Mouse (Mus musculus) lung, embryonic 16.5 days (tissue): Measurements from ENCODE around the gene Cfap36. TPM values are rescaled to one million over a fixed set of nuclear protein-coding genes. Genes with fewer than 3 reads are reported as not detected.

Source experiments
- ATAC-seq: fragments of 200-750 bp; cut with Nextera tagmentation; 2 replicates; pipeline ENCODE4 v1.8.0; 2017; ENCODE audit warnings: low read depth, mild to moderate bottlenecking, moderate library complexity
- H3K27ac ChIP-seq: fragments of 300-500 bp; sonication (generic); 2 replicates; pipeline ENCODE4 v1.5.1; 2014; ENCODE audit warnings: mild to moderate bottlenecking, control low read depth, low read length
- H3K27me3 ChIP-seq: fragments of 300-500 bp; sonication (generic); 2 replicates; pipeline ENCODE4 v1.6.1; 2014; ENCODE audit warnings: low read depth, low read length, mixed read lengths; ENCODE audit not compliant: control insufficient read depth, insufficient read depth
- H3K36me3 ChIP-seq: fragments of 300-500 bp; sonication (generic); 2 replicates; pipeline ENCODE4 v1.6.1; 2014; ENCODE audit warnings: low read length; ENCODE audit not compliant: control insufficient read depth, insufficient read depth
- H3K4me1 ChIP-seq: fragments of 300-500 bp; sonication (generic); replicated peaks from 2 replicates; pipeline ENCODE4 v1.6.1; 2014; ENCODE audit warnings: low read length, mixed read lengths; ENCODE audit not compliant: control insufficient read depth, insufficient read depth
- H3K4me2 ChIP-seq: fragments of 300-500 bp; sonication (generic); 2 replicates; pipeline ENCODE4 v1.6.1; 2014; ENCODE audit warnings: low read depth, low read length, control low read depth
- H3K4me3 ChIP-seq: fragments of 300-500 bp; sonication (generic); 2 replicates; pipeline ENCODE4 v1.5.1; 2014; ENCODE audit warnings: mild to moderate bottlenecking, low read length, control low read depth
- H3K9ac ChIP-seq: fragments of 300-500 bp; sonication (generic); 2 replicates; pipeline ENCODE4 v1.6.1; 2014; ENCODE audit warnings: low read length, control low read depth
- H3K9me3 ChIP-seq: fragments of 300-500 bp; sonication (generic); 2 replicates; pipeline ENCODE4 v1.6.1; 2016; ENCODE audit warnings: low read length; ENCODE audit not compliant: control insufficient read depth
- WGBS: fragments of 180-500 bp; shearing (Covaris S2); extraction: QIAGEN DNeasy Blood & Tissue Kit; methylation state at CpG from one replicate; pipeline ENCODE4 v1.1.7; 2014; 5-methylcytosine and 5-hydroxymethylcytosine counted together
- polyA plus RNA-seq: library from polyadenylated mRNA; unstranded; fragments of >200 nt; fragmentation: Nextera tagmentation; extraction: Ambion mirVana; gene quantifications from 2 replicates; pipeline ENCODE4 v1.2.1, GENCODE M21; 2015

The Cfap36 gene
- polyA plus RNA-seq, 1 experiment from 2014 or later: 71.6 TPM

- no peak overlapping the region for H3K4me2 ChIP-seq
- H3K9ac ChIP-seq: no peak overlapping the region
- ATAC-seq: no peak
- H3K27me3 ChIP-seq: no peaks in the 10 kb centered on the region
- 82% methylated on average over 4 of the region's 4 CpGs for WGBS
- H3K4me1 ChIP-seq: peaks cover 13% of the 10 kb centered on the region
- H3K9me3 ChIP-seq: no peaks in the 10 kb centered on the region
- H3K4me3 ChIP-seq: no peak overlapping the region
- peaks cover 8% of the 10 kb centered on the region; the same call in 1 of the 2 replicates for H3K36me3 ChIP-seq
- no peak overlapping the region for H3K27ac ChIP-seq
Measured at GRCm38 (mm10) chr11:29241961-29242360, 5.2 kb downstream of the Cfap36 start.

- WGBS: 95% methylated on average over 1 of the region's 1 CpGs
- Histone ChIP-seq H3K27ac (no peak overlapping the region), H3K36me3 (peaks cover 8% of the 10 kb centered on the region; the same call in 1 of the 2 replicates), H3K4me2 (no peak overlapping the region), H3K9me3 (no peaks in the 10 kb centered on the region), H3K9ac (no peak overlapping the region), H3K4me3 (no peak overlapping the region), H3K4me1 (no peaks in the 10 kb centered on the region), H3K27me3 (no peaks in the 10 kb centered on the region)
- no peak for ATAC-seq
Measured at GRCm38 (mm10) chr11:29239353-29239752, 7.9 kb downstream of the Cfap36 start.

DNA sequence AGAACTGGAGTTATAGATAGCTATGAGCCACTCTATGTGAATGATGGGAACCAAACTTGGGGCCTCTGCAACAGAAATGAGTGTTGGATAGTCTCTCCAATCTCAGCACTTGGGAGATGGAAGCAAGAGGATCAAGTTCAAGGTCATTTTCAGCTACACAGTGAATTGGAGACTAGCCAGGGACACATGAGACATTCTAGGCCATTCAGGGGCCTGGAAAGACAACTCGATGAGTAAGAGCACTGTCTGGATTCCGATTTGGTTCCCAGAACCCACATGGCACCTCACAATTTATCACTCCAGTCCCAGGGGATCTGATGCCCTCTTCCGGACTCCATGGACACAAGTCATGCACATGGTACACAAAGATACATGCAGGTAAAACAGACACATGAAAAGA is 8.7 kb downstream of the Cfap36 start:
- Histone ChIP-seq H3K4me2 (no peak overlapping the region), H3K4me3 (no peak overlapping the region), H3K9ac (no peak overlapping the region), H3K4me1 (no peaks in the 10 kb centered on the region), H3K27me3 (no peaks in the 10 kb centered on the region), H3K9me3 (no peaks in the 10 kb centered on the region), H3K27ac (no peak overlapping the region), H3K36me3 (peaks cover 8% of the 10 kb centered on the region; the same call in 1 of the 2 replicates)
- ATAC-seq: no peak
- 87% methylated on average over 3 of the region's 3 CpGs for WGBS

DNA sequence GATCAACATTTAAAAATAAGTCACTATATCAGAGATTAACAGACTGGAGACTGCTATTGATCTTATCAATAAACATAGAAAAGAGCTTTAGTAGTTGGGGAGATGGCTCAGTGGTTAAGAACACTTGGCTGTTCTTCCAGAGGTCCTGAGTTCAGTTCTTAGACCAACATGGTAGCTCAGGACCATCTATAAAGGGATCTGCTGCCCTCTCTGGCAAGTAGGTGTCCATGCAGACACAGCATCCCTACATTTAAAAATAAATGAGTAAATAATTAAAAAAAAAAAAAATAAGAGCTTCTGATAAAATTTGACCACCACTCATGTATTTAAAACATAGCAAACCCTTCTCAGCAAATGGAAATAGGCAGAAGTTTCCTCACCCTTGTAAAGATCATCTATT is 9.2 kb downstream of the Cfap36 start:
- no peak overlapping the region for H3K27ac ChIP-seq
- H3K27me3 ChIP-seq: no peaks in the 10 kb centered on the region
- H3K36me3 ChIP-seq: peaks cover 8% of the 10 kb centered on the region; the same call in 1 of the 2 replicates
- H3K9me3 ChIP-seq: no peaks in the 10 kb centered on the region
- no peak overlapping the region for H3K4me2 ChIP-seq
- no peak overlapping the region for H3K4me3 ChIP-seq
- H3K9ac ChIP-seq: no peak overlapping the region
- no peak for ATAC-seq
- no peaks in the 10 kb centered on the region for H3K4me1 ChIP-seq

DNA sequence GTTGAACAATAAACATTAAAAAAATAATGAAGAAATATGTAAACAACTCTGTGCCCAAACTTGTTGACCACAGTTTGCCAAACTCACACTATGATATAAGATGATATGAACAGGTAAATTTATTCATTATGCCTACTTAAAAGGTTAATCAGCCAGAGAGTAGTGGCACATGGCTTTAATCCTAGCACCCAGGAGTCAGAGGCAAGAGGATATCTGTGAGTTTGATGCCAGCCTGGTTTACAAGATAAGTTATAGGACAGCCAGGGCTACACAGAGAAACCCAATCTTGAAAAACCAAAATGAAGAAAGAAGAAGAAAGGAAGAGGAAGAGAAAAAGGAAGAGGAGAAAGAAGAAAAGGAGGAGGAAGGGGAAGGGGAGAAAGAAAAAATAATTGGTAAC is 9.8 kb downstream of the Cfap36 start:
- Histone ChIP-seq H3K4me2 (no peak overlapping the region), H3K9ac (no peak overlapping the region), H3K36me3 (peaks cover 11% of the 10 kb centered on the region; the same call in 1 of the 2 replicates)

GRCm38 (mm10) chr11:29233569-29233968 is 13.6 kb downstream of the Cfap36 start:
- peaks cover 10% of the 10 kb centered on the region for H3K36me3 ChIP-seq
- no peak for ATAC-seq

More for the DNA sequence above, 9.8 kb downstream of the Cfap36 start:
- no peak for ATAC-seq
- Histone ChIP-seq H3K27ac (no peak overlapping the region), H3K27me3 (no peaks in the 10 kb centered on the region), H3K4me3 (no peak overlapping the region), H3K4me1 (no peaks in the 10 kb centered on the region), H3K9me3 (no peaks in the 10 kb centered on the region)

GRCm38 (mm10) chr11:29228957-29229356 is 18.3 kb downstream of the Cfap36 start:
- H3K9ac ChIP-seq: no peak overlapping the region
- no peaks in the 10 kb centered on the region for H3K4me1 ChIP-seq
- no peaks in the 10 kb centered on the region for H3K9me3 ChIP-seq
- no peaks in the 10 kb centered on the region for H3K27me3 ChIP-seq
- no peak overlapping the region for H3K27ac ChIP-seq
- no peak overlapping the region for H3K4me2 ChIP-seq
- no peak overlapping the region for H3K4me3 ChIP-seq
- 79% methylated on average over 2 of the region's 2 CpGs for WGBS
- H3K36me3 ChIP-seq: peaks cover 22% of the 10 kb centered on the region
- ATAC-seq: no peak

More at GRCm38 (mm10) chr11:29233569-29233968, 13.6 kb downstream of the Cfap36 start:
- H3K4me3 ChIP-seq: no peak overlapping the region
- H3K27me3 ChIP-seq: no peaks in the 10 kb centered on the region
- 76% methylated on average over 1 of the region's 1 CpGs for WGBS
- no peaks in the 10 kb centered on the region for H3K9me3 ChIP-seq
- no peaks in the 10 kb centered on the region for H3K4me1 ChIP-seq
- H3K27ac ChIP-seq: no peak overlapping the region
- no peak overlapping the region for H3K4me2 ChIP-seq
- H3K9ac ChIP-seq: no peak overlapping the region

GRCm38 (mm10) chr11:29224754-29225153 is 22.5 kb downstream of the Cfap36 start:
- peaks cover 42% of the 10 kb centered on the region for H3K36me3 ChIP-seq
- no peak for ATAC-seq

DNA sequence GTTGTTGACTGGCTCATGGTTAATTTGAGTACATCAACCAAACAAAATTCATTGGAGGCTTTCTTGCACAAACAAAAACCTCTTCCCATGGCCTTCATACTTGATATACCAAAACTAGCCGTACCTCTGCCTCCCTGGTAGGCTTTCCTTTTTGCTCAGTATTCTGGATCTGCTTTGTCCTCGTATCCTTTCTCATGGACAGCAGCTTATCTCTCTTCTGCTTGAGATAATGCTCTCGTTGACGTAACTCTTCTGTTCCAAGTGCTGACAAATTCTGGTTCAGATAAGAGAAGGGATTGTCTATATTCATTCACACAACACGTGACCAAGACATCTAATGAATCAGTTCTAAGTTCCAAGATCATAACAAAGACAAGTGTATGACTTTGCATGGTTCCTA is 24.9 kb downstream of the Cfap36 start:
- no peak for ATAC-seq
- whole genome bisulfite sequencing: 62% methylated on average over 5 of the region's 5 CpGs
- Histone ChIP-seq H3K9me3 (no peaks in the 10 kb centered on the region), H3K9ac (no peak overlapping the region), H3K27ac (no peak overlapping the region), H3K36me3 (peaks cover 43% of the 10 kb centered on the region), H3K27me3 (no peaks in the 10 kb centered on the region), H3K4me1 (no peaks in the 10 kb centered on the region), H3K4me2 (no peak overlapping the region), H3K4me3 (no peak overlapping the region)

More at GRCm38 (mm10) chr11:29224754-29225153, 22.5 kb downstream of the Cfap36 start:
- Histone ChIP-seq H3K9me3 (no peaks in the 10 kb centered on the region), H3K27ac (no peak overlapping the region), H3K4me1 (no peaks in the 10 kb centered on the region), H3K4me2 (no peak overlapping the region), H3K27me3 (no peaks in the 10 kb centered on the region), H3K4me3 (no peak overlapping the region), H3K9ac (no peak overlapping the region)
- WGBS: 73% methylated on average over 2 of the region's 2 CpGs

DNA sequence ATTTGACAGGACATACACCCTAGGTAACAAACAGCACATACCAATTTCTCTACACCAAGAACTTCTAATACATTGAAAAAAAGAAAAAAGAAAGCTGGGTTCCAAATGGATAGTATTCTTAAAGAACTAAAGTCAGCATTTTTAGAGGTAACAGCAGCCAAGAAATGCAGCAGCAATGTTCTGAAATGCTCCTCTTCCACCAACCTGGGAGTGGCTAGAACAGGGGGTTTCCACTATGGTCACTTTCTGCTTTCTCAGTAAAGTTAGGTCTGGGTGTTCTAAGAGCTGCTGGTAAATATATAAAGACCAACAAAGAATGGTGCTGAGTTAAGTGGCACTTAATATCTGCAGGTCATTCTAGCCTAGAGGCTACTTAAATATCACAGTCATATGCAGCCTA is 28.2 kb downstream of the Cfap36 start:
- H3K4me1 ChIP-seq: no peaks in the 10 kb centered on the region
- H3K27me3 ChIP-seq: no peaks in the 10 kb centered on the region
- no peak overlapping the region for H3K27ac ChIP-seq
- peaks cover 45% of the 10 kb centered on the region for H3K36me3 ChIP-seq
- H3K9ac ChIP-seq: no peak overlapping the region
- H3K9me3 ChIP-seq: no peaks in the 10 kb centered on the region
- no peak for ATAC-seq
- no peak overlapping the region for H3K4me2 ChIP-seq
- no peak overlapping the region for H3K4me3 ChIP-seq
